Mouse (Mus musculus) stomach, embryonic 16.5 days (tissue): ENCODE data around the gene Rhov. TPM values are rescaled to one million over a fixed set of nuclear protein-coding genes. Genes with fewer than 3 reads are reported as not detected.

Experiments
- ATAC-seq: fragments of 200-750 bp; cut with Nextera tagmentation; 2 replicates; pipeline ENCODE4 v1.8.0; 2017; ENCODE audit warnings: moderate number of reproducible peaks, moderate TSS enrichment; ENCODE audit not compliant: insufficient read depth, low FRiP score
- H3K27ac ChIP-seq: fragments of 300-500 bp; sonication (generic); 2 replicates; pipeline ENCODE4 v1.5.1; 2014; ENCODE audit warnings: low read length
- H3K27me3 ChIP-seq: fragments of 300-500 bp; sonication (generic); 2 replicates; pipeline ENCODE4 v1.6.1; 2014; ENCODE audit warnings: low read length, control low read depth, mixed read lengths; ENCODE audit not compliant: control insufficient read depth, insufficient read depth
- H3K36me3 ChIP-seq: fragments of 300-500 bp; sonication (generic); 2 replicates; pipeline ENCODE4 v1.6.1; 2014; ENCODE audit warnings: low read length; ENCODE audit not compliant: control insufficient read depth, insufficient read depth
- H3K4me1 ChIP-seq: fragments of 300-500 bp; sonication (generic); 2 replicates; pipeline ENCODE4 v1.6.1; 2014; ENCODE audit warnings: low read length, control low read depth, mixed read lengths; ENCODE audit not compliant: control insufficient read depth, insufficient read depth
- H3K4me2 ChIP-seq: fragments of 300-500 bp; sonication (generic); 2 replicates; pipeline ENCODE4 v1.6.1; 2014; ENCODE audit warnings: low read depth, low read length, mixed read lengths
- H3K4me3 ChIP-seq: fragments of 300-500 bp; sonication (generic); replicated peaks from 2 replicates; pipeline ENCODE4 v1.5.1; 2014; ENCODE audit warnings: mild to moderate bottlenecking, low read length
- H3K9ac ChIP-seq: fragments of 300-500 bp; sonication (generic); 2 replicates; pipeline ENCODE4 v1.6.1; 2014; ENCODE audit warnings: low read length
- H3K9me3 ChIP-seq: fragments of 300-500 bp; sonication (generic); replicated peaks from 2 replicates; pipeline ENCODE4 v1.6.1; 2016; ENCODE audit warnings: low read length, control low read depth; ENCODE audit not compliant: control insufficient read depth
- WGBS: fragments of 180-500 bp; shearing (Covaris S2); extraction: QIAGEN DNeasy Blood & Tissue Kit; methylation state at CpG from one replicate; pipeline ENCODE4 v1.1.7; 2014; 5-methylcytosine and 5-hydroxymethylcytosine counted together
- polyA plus RNA-seq: library from polyadenylated mRNA; unstranded; fragments of >200 nt; fragmentation: Nextera tagmentation; extraction: Ambion mirVana; gene quantifications from 2 replicates; pipeline ENCODE4 v1.2.1, GENCODE M21; 2015

Rhov gene
- polyA plus RNA-seq, 1 experiment from 2014 or later: 30.2 TPM

- no peak overlapping the region for H3K4me3 ChIP-seq
- H3K4me2 ChIP-seq: no peak overlapping the region
- H3K27me3 ChIP-seq: no peaks in the 10 kb centered on the region
- H3K27ac ChIP-seq: no peak overlapping the region
- H3K36me3 ChIP-seq: no peaks in the 10 kb centered on the region
- no peaks in the 10 kb centered on the region for H3K4me1 ChIP-seq
- no peak overlapping the region for H3K9ac ChIP-seq
- no peak for ATAC-seq
- WGBS: 78% methylated on average over 7 of the region's 7 CpGs
- no peaks in the 10 kb centered on the region for H3K9me3 ChIP-seq
These were observed 5.9 kb upstream of the Rhov start for GRCm38 (mm10) chr2:119276926-119277325.

- ATAC-seq: no peak
- 77% methylated on average over 1 of the region's 1 CpGs for WGBS
- Histone ChIP-seq H3K9me3 (no peaks in the 10 kb centered on the region), H3K27me3 (no peaks in the 10 kb centered on the region), H3K4me1 (no peaks in the 10 kb centered on the region; the same call in 1 of the 2 replicates), H3K36me3 (no peaks in the 10 kb centered on the region), H3K9ac (no peak overlapping the region), H3K4me2 (no peak overlapping the region), H3K4me3 (no peak overlapping the region), H3K27ac (no peak overlapping the region)
These were observed 3.1 kb upstream of the Rhov start for GRCm38 (mm10) chr2:119274126-119274525.

- Histone ChIP-seq H3K4me3 (peak overlapping the region; percentile 66), H3K4me2 (peak overlapping the region; percentile 97), H3K36me3 (no peaks in the 10 kb centered on the region), H3K4me1 (no peaks in the 10 kb centered on the region; the same call in 1 of the 2 replicates), H3K9me3 (no peaks in the 10 kb centered on the region), H3K27me3 (no peaks in the 10 kb centered on the region), H3K9ac (peak overlapping the region; percentile 73), H3K27ac (peak overlapping the region; percentile 54; the same call in 1 of the 2 replicates)
- no peak for ATAC-seq
- 52% methylated on average over 9 of the region's 9 CpGs for WGBS
These were observed 808 bp downstream of the Rhov start for GRCm38 (mm10) chr2:119270286-119270642.

- ATAC-seq: no peak
- H3K27ac ChIP-seq: peak overlapping the region; percentile 46; the same call in 1 of the 2 replicates
- no peak overlapping the region for H3K4me2 ChIP-seq
- H3K4me1 ChIP-seq: 0 out of 2 replicates have a peak, but pooled peaks cover 2% of the 10 kb centered on the region
- H3K9ac ChIP-seq: no peak overlapping the region
- H3K4me3 ChIP-seq: no peak overlapping the region
- 64% methylated on average over 5 of the region's 5 CpGs for WGBS
- H3K27me3 ChIP-seq: no peaks in the 10 kb centered on the region
- H3K9me3 ChIP-seq: no peaks in the 10 kb centered on the region
- no peaks in the 10 kb centered on the region for H3K36me3 ChIP-seq
These were observed 7.3 kb downstream of the Rhov start for GRCm38 (mm10) chr2:119263813-119264212.

- ATAC-seq: peak; percentile 88
- 22% methylated on average over 8 of the region's 8 CpGs for WGBS
- Histone ChIP-seq H3K36me3 (no peaks in the 10 kb centered on the region), H3K27me3 (no peaks in the 10 kb centered on the region), H3K4me2 (peak overlapping the region; percentile 10), H3K4me1 (0 out of 2 replicates have a peak, but pooled peaks cover 2% of the 10 kb centered on the region), H3K9me3 (no peaks in the 10 kb centered on the region), H3K27ac (peak overlapping the region; percentile 46; the same call in 1 of the 2 replicates), H3K9ac (no peak overlapping the region), H3K4me3 (no peak overlapping the region)
These were observed 8.1 kb downstream of the Rhov start for GRCm38 (mm10) chr2:119262978-119263377.

GRCm38 (mm10) chr2:119261326-119261725 lies 9.7 kb downstream of the Rhov start:
- Histone ChIP-seq H3K4me1 (0 out of 2 replicates have a peak, but pooled peaks cover 2% of the 10 kb centered on the region), H3K4me3 (no peak overlapping the region), H3K27ac (0 out of 2 replicates have a peak overlapping the region, but pooled peaks have one; percentile 15), H3K36me3 (no peaks in the 10 kb centered on the region), H3K9ac (no peak overlapping the region), H3K4me2 (no peak overlapping the region), H3K27me3 (no peaks in the 10 kb centered on the region), H3K9me3 (no peaks in the 10 kb centered on the region)
- WGBS: 37% methylated on average over 2 of the region's 2 CpGs
- no peak for ATAC-seq

- H3K4me2 ChIP-seq: no peak overlapping the region
- no peak overlapping the region for H3K4me3 ChIP-seq
- H3K9me3 ChIP-seq: no peaks in the 10 kb centered on the region
- H3K27ac ChIP-seq: no peak overlapping the region
- 0 out of 2 replicates have a peak, but pooled peaks cover 2% of the 10 kb centered on the region for H3K4me1 ChIP-seq
- no peaks in the 10 kb centered on the region for H3K36me3 ChIP-seq
- WGBS: 54% methylated on average over 1 of the region's 1 CpGs
- H3K27me3 ChIP-seq: no peaks in the 10 kb centered on the region
- no peak overlapping the region for H3K9ac ChIP-seq
- no peak for ATAC-seq
These were observed 10.6 kb downstream of the Rhov start for GRCm38 (mm10) chr2:119260518-119260917.

GRCm38 (mm10) chr2:119254976-119255375 lies 16.1 kb downstream of the Rhov start:
- WGBS: 20% methylated on average over 7 of the region's 7 CpGs
- no peak for ATAC-seq
- no peak overlapping the region for H3K9ac ChIP-seq

GRCm38 (mm10) chr2:119250826-119251478 lies 20.1 kb downstream of the Rhov start:
- peak; percentile 74; the same call in 1 of the 2 replicates for ATAC-seq
- Histone ChIP-seq H3K9me3 (no peaks in the 10 kb centered on the region), H3K4me2 (peak overlapping the region; percentile 41), H3K27me3 (no peaks in the 10 kb centered on the region), H3K4me3 (no peak overlapping the region), H3K4me1 (peaks cover 7% of the 10 kb centered on the region; the same call in 1 of the 2 replicates), H3K9ac (peak overlapping the region; percentile 40; the same call in 1 of the 2 replicates), H3K36me3 (no peaks in the 10 kb centered on the region), H3K27ac (peak overlapping the region; percentile 73)
- 9% methylated on average over 11 of the region's 11 CpGs for WGBS

More at GRCm38 (mm10) chr2:119254976-119255375, 16.1 kb downstream of the Rhov start:
- no peaks in the 10 kb centered on the region for H3K36me3 ChIP-seq
- no peaks in the 10 kb centered on the region for H3K9me3 ChIP-seq
- no peak overlapping the region for H3K4me2 ChIP-seq
- no peak overlapping the region for H3K4me3 ChIP-seq
- no peaks in the 10 kb centered on the region for H3K27me3 ChIP-seq
- H3K4me1 ChIP-seq: peaks cover 7% of the 10 kb centered on the region; the same call in 1 of the 2 replicates
- H3K27ac ChIP-seq: no peak overlapping the region
